Mouse (Mus musculus) MEL (cell line): Measurements from ENCODE around the gene Susd2. TPM values are rescaled to one million over a fixed set of nuclear protein-coding genes. Genes with fewer than 3 reads are reported as not detected.

Experiments
- DNase-seq: peaks from one replicate; pipeline ENCODE4 v3.0.0; 2011; ENCODE audit warnings: low read depth, low spot score
- H3K27ac ChIP-seq: 2 replicates; pipeline ENCODE4 v1.5.1; 2012; ENCODE audit warnings: low read depth, mild to moderate bottlenecking, control low read depth, low read length, moderate library complexity; ENCODE audit not compliant: control insufficient read depth
- H3K27me3 ChIP-seq, 2 experiments: fragments of 150-350 bp in 1 of 2; sonication (generic) in 1 of 2; 2 replicates each; pipeline ENCODE4 v1.6.1; 2012; ENCODE audit warnings: low read length in 2 of 2, mild to moderate bottlenecking in 2 of 2, improper control_type of control experiment in 1 of 2, moderate library complexity in 1 of 2; ENCODE audit not compliant: insufficient read depth in 2 of 2, control insufficient read depth in 1 of 2
- H3K36me3 ChIP-seq, 2 experiments: 2 replicates each; pipeline ENCODE4 v1.6.1; 2012 to 2014; ENCODE audit warnings: low read length in 2 of 2, improper control_type of control experiment in 1 of 2, inconsistent platforms in 1 of 2, mild to moderate bottlenecking in 1 of 2; ENCODE audit not compliant: insufficient read depth in 2 of 2, control insufficient read depth in 1 of 2
- H3K4me1 ChIP-seq, 2 experiments: fragments of 150-350 bp in 1 of 2; sonication (generic) in 1 of 2; 2 replicates each; pipeline ENCODE4 v1.6.1; 2012; ENCODE audit warnings: low read length in 2 of 2, improper control_type of control experiment in 1 of 2, mild to moderate bottlenecking in 1 of 2; ENCODE audit not compliant: insufficient read depth in 2 of 2, control insufficient read depth in 1 of 2
- H3K4me3 ChIP-seq, 2 experiments: fragments of 150-350 bp in 1 of 2; sonication (generic) in 1 of 2; 2 replicates each; pipeline ENCODE4 v1.5.1; 2012; ENCODE audit warnings: low read depth in 2 of 2, low read length in 2 of 2, mild to moderate bottlenecking in 2 of 2, moderate library complexity in 2 of 2, control low read depth in 1 of 2, improper control_type of control experiment in 1 of 2; ENCODE audit not compliant: control insufficient read depth in 1 of 2, insufficient read depth in 1 of 2
- H3K79me2 ChIP-seq: 2 replicates; pipeline ENCODE4 v1.6.1; 2012; ENCODE audit warnings: mild to moderate bottlenecking, low read length, moderate library complexity; ENCODE audit not compliant: control insufficient read depth, poor library complexity, insufficient read depth
- H3K9ac ChIP-seq: 2 replicates; pipeline ENCODE4 v1.6.1; 2012; ENCODE audit warnings: low read depth, mild to moderate bottlenecking, control low read depth, low read length, moderate library complexity; ENCODE audit not compliant: control insufficient read depth, poor library complexity, severe bottlenecking
- H3K9me3 ChIP-seq: fragments of 150-350 bp; sonication (generic); replicated peaks from 2 replicates; pipeline ENCODE4 v1.6.1; 2012; ENCODE audit warnings: mild to moderate bottlenecking, low read length, improper control_type of control experiment, moderate library complexity; ENCODE audit not compliant: insufficient read depth
- CHD1 ChIP-seq: IDR thresholded peaks from 2 replicates; pipeline ENCODE4 v1.6.1; 2012; ENCODE audit warnings: low read depth, mild to moderate bottlenecking, inconsistent platforms, low read length, improper control_type of control experiment
- CHD2 ChIP-seq: IDR thresholded peaks from 2 replicates; pipeline ENCODE4 v1.6.1; 2011; ENCODE audit warnings: low read length, improper control_type of control experiment
- CTCF ChIP-seq, 3 experiments: IDR thresholded peaks in 2 of 3; conservative IDR thresholded peaks in 1 of 3; 2 replicates each; pipeline ENCODE4 v1.5.1; 2011 to 2012; ENCODE audit warnings: low read length in 3 of 3, low read depth in 2 of 3, mild to moderate bottlenecking in 2 of 3, improper control_type of control experiment in 1 of 3, inconsistent platforms in 1 of 3, mixed read lengths in 1 of 3, moderate library complexity in 1 of 3; ENCODE audit not compliant: control insufficient read depth in 1 of 3, insufficient read depth in 1 of 3, poor library complexity in 1 of 3, severe bottlenecking in 1 of 3
- ELF1 ChIP-seq: IDR thresholded peaks from 2 replicates; pipeline ENCODE4 v1.6.1; 2014; ENCODE audit warnings: low read depth, mild to moderate bottlenecking, inconsistent platforms, low read length, improper control_type of control experiment, moderate library complexity
- EP300 ChIP-seq, 2 experiments: IDR thresholded peaks; 2 replicates each; pipeline ENCODE4 v1.6.1; 2011; ENCODE audit warnings: improper control_type of control experiment in 2 of 2, low read length in 2 of 2, low read depth in 1 of 2, mild to moderate bottlenecking in 1 of 2
- GATA1 ChIP-seq: IDR thresholded peaks from 2 replicates; pipeline ENCODE4 v1.6.1; 2011; ENCODE audit warnings: low read depth, low read length, improper control_type of control experiment
- MAFK ChIP-seq: IDR thresholded peaks from 2 replicates; pipeline ENCODE4 v1.6.1; 2011; ENCODE audit warnings: low read depth, mild to moderate bottlenecking, low read length, improper control_type of control experiment, borderline replicate concordance
- MAX ChIP-seq: IDR thresholded peaks from 2 replicates; pipeline ENCODE4 v1.6.1; 2011; ENCODE audit warnings: low read length, improper control_type of control experiment
- MAZ ChIP-seq: IDR thresholded peaks from 2 replicates; pipeline ENCODE4 v1.6.1; 2012; ENCODE audit warnings: low read depth, mild to moderate bottlenecking, inconsistent platforms, low read length, improper control_type of control experiment
- MEF2A ChIP-seq: IDR thresholded peaks from 2 replicates; pipeline ENCODE4 v1.6.1; 2014; ENCODE audit warnings: low read depth, mild to moderate bottlenecking, inconsistent platforms, low read length, improper control_type of control experiment; ENCODE audit not compliant: poor library complexity, insufficient replicate concordance, severe bottlenecking; ENCODE audit errors: extremely low read depth
- MXI1 ChIP-seq: IDR thresholded peaks from 2 replicates; pipeline ENCODE4 v1.6.1; 2011; ENCODE audit warnings: mild to moderate bottlenecking, low read depth, low read length, improper control_type of control experiment
- MYC ChIP-seq: IDR thresholded peaks from 2 replicates; pipeline ENCODE4 v1.6.1; 2011; ENCODE audit warnings: low read depth, mild to moderate bottlenecking, low read length, improper control_type of control experiment, moderate library complexity
- POLR2A ChIP-seq, 2 experiments: IDR thresholded peaks; 2 replicates each; pipeline ENCODE4 v1.6.1; 2011 to 2012; ENCODE audit warnings: low read length in 2 of 2, mild to moderate bottlenecking in 2 of 2, control low read depth in 1 of 2, improper control_type of control experiment in 1 of 2, low read depth in 1 of 2, moderate library complexity in 1 of 2; ENCODE audit not compliant: control insufficient read depth in 1 of 2, insufficient read depth in 1 of 2, poor library complexity in 1 of 2
- SIN3A ChIP-seq: IDR thresholded peaks from 2 replicates; pipeline ENCODE4 v1.6.1; 2012; ENCODE audit warnings: low read length, improper control_type of control experiment, inconsistent platforms
- SMC3 ChIP-seq: IDR thresholded peaks from 2 replicates; pipeline ENCODE4 v1.6.1; 2011; ENCODE audit warnings: low read depth, low read length, improper control_type of control experiment
- USF2 ChIP-seq, 2 experiments: IDR thresholded peaks; 2 replicates each; pipeline ENCODE4 v1.6.1; 2011 to 2012; ENCODE audit warnings: improper control_type of control experiment in 2 of 2, low read length in 2 of 2, borderline replicate concordance in 1 of 2, inconsistent platforms in 1 of 2, low read depth in 1 of 2, mild to moderate bottlenecking in 1 of 2; ENCODE audit not compliant: insufficient read depth in 1 of 2
- ZC3H11A ChIP-seq: IDR thresholded peaks from 2 replicates; pipeline ENCODE4 v1.6.1; 2012; ENCODE audit warnings: low read depth, mild to moderate bottlenecking, inconsistent platforms, low read length, improper control_type of control experiment
- ZKSCAN1 ChIP-seq: IDR thresholded peaks from 2 replicates; pipeline ENCODE4 v1.6.1; 2012; ENCODE audit warnings: low read depth, mild to moderate bottlenecking, inconsistent platforms, low read length, improper control_type of control experiment, moderate library complexity
- ZNF384 ChIP-seq: IDR thresholded peaks from 2 replicates; pipeline ENCODE4 v1.6.1; 2012; ENCODE audit warnings: low read depth, mild to moderate bottlenecking, inconsistent platforms, low read length, improper control_type of control experiment
- polyA plus RNA-seq, 2 experiments: library from polyadenylated mRNA; stranded (reverse) in 1 of 2; unstranded in 1 of 2; fragments of >175 nt in 1 of 2; fragments of >200 nt in 1 of 2; gene quantifications; 2 replicates each; pipeline versions ENCODE4 v1.2.1 to v1.2.4; 2012; ENCODE audit warnings: low replicate concordance in 2 of 2, low read depth in 1 of 2; ENCODE audit not compliant: insufficient read length in 2 of 2, insufficient read depth in 1 of 2, missing spikeins in 1 of 2
- total RNA-seq: library from RNA; depleted of rRNA; stranded (reverse); fragments of 300-350 nt; gene quantifications from 2 replicates; pipeline ENCODE4 v1.2.3, GENCODE M21; 2012

Gene Susd2
- total and polyA plus RNA-seq, 3 experiments, result 0.12 to 0.15 TPM; not detected in 1

- no peak for TF ChIP-seq SIN3A
These were observed 17.9 kb downstream of the Susd2 start (continued) for GRCm38 (mm10) chr10:75625920-75626319.

- Histone ChIP-seq H3K79me2 (no peaks in the 10 kb centered on the region), H3K27me3 (no peaks in the 10 kb centered on the region; a peak in 1 of 4 replicates), H3K4me3 (no peak overlapping the region), H3K9ac (no peak overlapping the region), H3K4me1 (peaks cover 2 to 20% of the 10 kb centered on the region in 2 experiments; a peak in 3 of 4 replicates), H3K9me3 (no peaks in the 10 kb centered on the region), H3K27ac (no peak overlapping the region), H3K36me3 (peaks cover 0 to 20% of the 10 kb centered on the region in 2 experiments; a peak in 2 of 4 replicates)
- TF ChIP-seq CTCF (IDR thresholded peaks at IDR 0.05 in 2 of 3, conservative IDR thresholded peaks at IDR 0.05 in 1 of 3; ENCODE audit: control insufficient read depth in 1 of 3, insufficient read depth in 1 of 3, low read depth in 2 of 3, low read length in 3 of 3, poor library complexity in 1 of 3, severe bottlenecking in 1 of 3) (peak; percentile 15 to 49 (median 47); a peak in 4 of 6 replicates), MAFK (no peak), SMC3 (peak; percentile 22; the same call in 1 of the 2 replicates), CHD2 (no peak), MAZ (no peak), ELF1 (no peak), POLR2A (IDR thresholded peaks at IDR 0.05; ENCODE audit: control insufficient read depth in 1 of 2, insufficient read depth in 1 of 2, low read depth in 1 of 2, low read length in 2 of 2, poor library complexity in 1 of 2) (no peak), GATA1 (no peak), ZNF384 (no peak), EP300 (IDR thresholded peaks at IDR 0.05; ENCODE audit: low read depth in 1 of 2, low read length in 2 of 2) (no peak)
- DNase-seq, result no peak
These were observed 23.0 kb downstream of the Susd2 start for GRCm38 (mm10) chr10:75620818-75621217.

GRCm38 (mm10) chr10:75616044-75616443 is 27.8 kb downstream of the Susd2 start:
- Histone ChIP-seq H3K27ac (no peak overlapping the region), H3K9me3 (no peaks in the 10 kb centered on the region), H3K9ac (no peak overlapping the region), H3K27me3 (no peaks in the 10 kb centered on the region), H3K36me3 (peaks cover 0 to 20% of the 10 kb centered on the region in 2 experiments; a peak in 2 of 4 replicates), H3K79me2 (no peaks in the 10 kb centered on the region), H3K4me1 (peaks cover 2 to 20% of the 10 kb centered on the region in 2 experiments; a peak in 3 of 4 replicates), H3K4me3 (no peak overlapping the region)
- TF ChIP-seq MAFK, result no peak
- TF ChIP-seq ZNF384, result peak; percentile 75
- no peak for TF ChIP-seq ELF1
- TF ChIP-seq ZC3H11A, result no peak
- TF ChIP-seq GATA1, result peak; percentile 26; the same call in 1 of the 2 replicates
- no peak for TF ChIP-seq USF2 (IDR thresholded peaks at IDR 0.05; ENCODE audit: borderline replicate concordance in 1 of 2, insufficient read depth in 1 of 2, low read depth in 1 of 2, low read length in 2 of 2)
- no peak for TF ChIP-seq CHD1
- TF ChIP-seq MAX, result peak; percentile 32; the same call in 1 of the 2 replicates
- no peak for TF ChIP-seq ZKSCAN1
- TF ChIP-seq MXI1, result no peak
- TF ChIP-seq EP300 (IDR thresholded peaks at IDR 0.05; ENCODE audit: low read depth in 1 of 2, low read length in 2 of 2), result peak in 1 of 2 experiments; percentile 31; a peak in 1 of 4 replicates
- no peak for TF ChIP-seq POLR2A (IDR thresholded peaks at IDR 0.05; ENCODE audit: control insufficient read depth in 1 of 2, insufficient read depth in 1 of 2, low read depth in 1 of 2, low read length in 2 of 2, poor library complexity in 1 of 2)
- TF ChIP-seq MEF2A, result no peak
- TF ChIP-seq MYC, result no peak
- no peak for TF ChIP-seq CTCF (IDR thresholded peaks at IDR 0.05 in 2 of 3, conservative IDR thresholded peaks at IDR 0.05 in 1 of 3; ENCODE audit: control insufficient read depth in 1 of 3, insufficient read depth in 1 of 3, low read depth in 2 of 3, low read length in 3 of 3, poor library complexity in 1 of 3, severe bottlenecking in 1 of 3)
- peak; percentile 69 for DNase-seq
